Mouse (Mus musculus) spleen, postnatal 4 days (tissue): ENCODE measurements around the gene Gtpbp10.

Experiments
- DNase-seq, 2 experiments: peaks; one replicate each; pipeline ENCODE4 v3.0.0; 2022; ENCODE audit warnings: low spot score in 2 of 2

Gtpbp10 gene

GRCm38 (mm10) chr5:5559079-5559740, at the start of gene Gtpbp10:
Gtpbp10 (minus strand) TSS chr5:5559538.
- peak; percentile 87 to 94 for DNase-seq

DNA sequence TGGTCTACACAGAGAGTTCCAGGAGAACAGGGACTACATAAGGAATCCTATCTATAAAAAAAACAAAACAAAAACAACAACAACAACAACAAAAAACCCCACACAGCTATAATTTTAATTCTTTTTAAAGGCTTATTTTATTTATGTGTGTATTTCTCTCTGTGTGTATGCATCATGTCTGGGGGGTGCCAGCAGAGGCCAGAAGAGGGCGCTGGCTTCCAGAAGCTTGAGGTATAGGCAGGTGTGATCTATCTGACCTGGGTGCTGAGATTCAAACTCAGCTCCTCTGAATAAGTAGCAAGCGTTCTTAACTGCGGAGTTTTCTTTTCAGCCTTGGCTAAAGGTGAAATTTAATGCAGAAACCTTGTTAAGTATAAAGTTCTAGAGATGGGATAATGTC, 28.3 kb upstream of the Gtpbp10 start:
- no peak for DNase-seq

GRCm38 (mm10) chr5:5573749-5574317, 14.5 kb upstream of the Gtpbp10 start, which contains the start of gene Gm8773:
Gm8773 (plus strand) TSS chr5:5573799.
- no peak for DNase-seq

- DNase-seq: no peak
Measured at GRCm38 (mm10) chr5:5562435-5562834, 3.1 kb upstream of the Gtpbp10 start.

DNA sequence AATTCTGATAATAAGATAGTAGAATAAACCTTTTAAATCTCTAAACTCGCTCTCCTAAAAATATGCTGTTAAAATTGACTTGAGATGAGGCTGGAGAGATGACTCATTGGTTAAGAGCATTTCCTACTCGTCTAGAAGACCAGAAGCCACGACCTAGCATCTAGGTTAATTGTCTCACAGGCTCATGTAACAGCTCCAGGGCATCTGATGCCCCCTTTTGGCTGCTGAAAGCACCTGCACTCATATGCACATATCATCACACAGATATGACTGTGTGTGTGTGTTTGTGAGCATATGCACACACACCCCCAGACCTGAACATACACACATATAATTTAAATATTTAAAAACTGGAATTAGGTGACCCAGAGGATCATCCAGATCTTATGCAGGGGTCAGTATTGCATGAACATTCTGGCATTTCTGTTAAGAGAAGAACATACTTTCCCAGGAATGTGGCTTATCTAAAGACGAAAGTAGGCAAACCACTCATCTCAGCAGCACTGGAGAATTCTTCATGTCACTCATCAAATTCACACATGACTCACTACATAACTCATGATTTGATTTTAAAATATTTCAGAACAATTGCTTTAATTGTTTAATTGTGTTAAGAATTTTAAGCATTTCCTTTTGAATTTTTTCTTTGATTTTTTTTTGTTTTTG, 1.8 kb upstream of the Gtpbp10 start:
- no peak for DNase-seq

DNA sequence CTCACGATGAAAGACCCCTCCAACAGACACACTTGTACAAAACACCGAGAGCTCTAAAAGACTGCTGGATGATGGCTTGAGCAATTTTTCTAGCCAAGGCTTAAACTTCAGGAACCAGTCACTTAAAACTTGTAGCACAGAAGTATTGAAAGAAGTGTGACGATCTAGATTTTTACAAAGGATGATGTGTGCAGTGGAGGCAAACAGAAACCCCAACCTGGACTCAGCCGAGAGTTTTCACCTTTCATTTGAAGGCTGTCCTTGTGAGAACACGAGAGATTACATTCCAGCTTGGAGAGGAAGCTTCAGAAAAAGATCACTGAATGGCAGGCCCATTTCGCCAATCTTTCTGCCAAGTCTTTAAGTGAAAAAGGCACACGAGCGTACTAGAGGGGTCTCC, 460 bp upstream of the Gtpbp10 start:
- no peak for DNase-seq

GRCm38 (mm10) chr5:5551110-5551509, 8.2 kb downstream of the Gtpbp10 start:
- DNase-seq: no peak

GRCm38 (mm10) chr5:5540385-5540784, 19.0 kb downstream of the Gtpbp10 start:
- DNase-seq: no peak

DNA sequence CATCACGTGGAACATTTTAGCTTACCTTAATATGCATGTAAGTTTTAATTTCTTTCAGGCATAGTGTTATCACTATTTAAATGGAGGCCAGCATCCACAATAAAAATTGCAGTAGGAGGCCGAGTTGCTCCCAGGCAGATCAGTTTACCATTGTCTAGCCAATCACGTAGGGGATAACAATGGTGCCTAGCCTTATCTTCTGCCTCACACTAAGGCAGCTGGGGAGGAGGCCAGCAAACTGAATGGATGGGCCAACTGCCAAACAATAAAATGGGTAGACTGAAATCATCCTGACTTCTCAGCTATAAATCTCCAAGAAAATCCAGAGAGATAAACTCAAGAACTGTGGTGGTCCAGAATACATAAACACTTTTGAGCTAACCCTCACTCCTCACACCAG, 19.6 kb downstream of the Gtpbp10 start:
- DNase-seq: no peak

GRCm38 (mm10) chr5:5536131-5536530, 23.2 kb downstream of the Gtpbp10 start:
- DNase-seq: no peak

- no peak for DNase-seq
Measured at GRCm38 (mm10) chr5:5533656-5534420, 25.5 kb downstream of the Gtpbp10 start.

GRCm38 (mm10) chr5:5515411-5515810, 43.9 kb downstream of the Gtpbp10 start:
- DNase-seq: no peak

DNA sequence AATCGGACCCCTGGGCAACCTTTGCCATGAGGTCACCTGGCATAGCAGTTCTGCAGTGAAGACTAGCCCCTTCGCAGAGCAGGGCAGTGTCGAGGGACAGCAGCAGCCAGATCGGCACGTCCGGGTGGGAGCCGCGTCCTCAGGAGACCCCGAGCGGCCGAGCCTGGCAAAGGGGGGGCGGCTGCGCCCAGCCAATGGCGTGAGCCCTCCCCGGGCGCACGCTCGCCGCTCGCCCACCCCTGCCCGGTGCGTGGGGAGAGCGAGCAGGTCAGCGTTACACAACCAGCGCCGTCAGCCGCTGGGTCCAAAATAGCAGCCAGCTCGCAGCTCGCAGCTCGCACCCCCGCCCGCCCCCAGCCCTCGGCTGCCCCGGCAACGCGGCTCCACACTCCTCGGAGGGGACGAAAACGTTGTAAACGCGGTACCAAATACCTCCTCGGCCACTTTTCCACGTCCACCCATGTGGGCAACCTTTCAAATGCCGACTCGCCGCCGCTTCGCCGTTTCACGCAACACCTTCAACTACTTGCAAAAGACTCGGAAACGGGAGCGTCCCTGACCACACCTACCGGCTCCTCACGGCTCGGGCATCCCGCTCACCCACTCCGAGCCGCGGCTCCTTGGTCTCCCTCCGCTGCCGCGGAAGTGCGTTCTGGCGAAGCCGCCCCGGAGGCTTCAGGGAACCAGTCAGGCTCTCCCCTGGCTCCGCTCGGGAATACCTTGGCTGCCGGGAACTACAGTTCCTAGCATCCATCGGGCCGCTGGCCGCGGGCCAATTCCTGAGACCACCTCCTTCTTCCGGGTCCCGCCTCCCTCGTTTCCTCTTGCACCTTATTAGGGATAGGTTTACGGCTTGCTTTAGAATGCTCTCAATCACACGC, 44.9 kb downstream of the Gtpbp10 start, which contains the start of gene Cldn12:
Gene Cldn12, minus strand, starts transcription at position 763 of the 881 bp plus-strand sequence.
- DNase-seq: peak; percentile 64 to 79

- no peak for DNase-seq
Measured at GRCm38 (mm10) chr5:5511401-5511800, 47.9 kb downstream of the Gtpbp10 start.

DNA sequence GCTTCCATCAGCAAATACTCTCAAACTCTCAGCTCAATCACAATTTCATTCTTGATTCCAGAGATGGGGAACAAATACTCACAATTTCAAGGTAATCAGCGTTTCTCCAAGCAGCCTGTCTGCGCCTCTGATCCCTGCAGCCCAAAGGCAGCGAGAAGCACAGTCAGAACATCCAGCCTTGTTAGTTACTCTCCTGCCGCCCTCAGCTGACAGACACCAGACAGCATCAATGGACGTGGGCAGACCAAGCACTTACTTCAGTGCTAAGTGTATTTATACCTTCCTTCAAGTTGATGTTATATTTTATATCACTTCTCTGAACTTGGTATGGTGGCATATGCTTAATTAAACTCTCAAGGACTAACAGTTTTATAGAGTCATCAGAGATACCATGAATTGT, 48.3 kb downstream of the Gtpbp10 start:
- no peak for DNase-seq

DNA sequence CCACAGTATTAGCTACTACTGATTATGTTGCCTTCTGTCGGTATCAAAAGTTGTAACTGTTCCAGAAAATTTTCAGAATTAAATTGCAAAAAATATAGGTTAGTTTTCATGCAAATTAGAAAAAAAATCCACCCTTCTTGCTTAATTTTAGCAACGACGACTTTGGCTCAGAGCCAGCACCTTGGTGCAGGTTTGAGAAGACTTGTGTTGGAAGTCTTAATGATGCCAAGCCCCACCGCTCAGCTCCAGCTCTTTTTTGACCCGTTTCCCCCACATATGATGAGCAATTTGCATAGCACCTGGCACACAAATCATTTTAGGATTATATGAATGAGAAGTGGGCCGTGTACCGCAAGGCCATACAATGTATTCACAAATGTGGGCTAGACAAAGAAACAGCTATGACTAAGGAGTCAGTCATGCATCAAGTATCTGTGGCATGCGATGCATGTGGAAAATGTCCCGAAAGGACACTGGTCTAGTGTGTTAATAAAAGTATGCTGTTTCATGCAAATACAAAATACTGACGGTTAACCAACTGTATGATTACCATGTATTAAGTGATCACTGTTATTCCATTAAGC, 48.9 kb downstream of the Gtpbp10 start:
- DNase-seq: no peak

GRCm38 (mm10) chr5:5508231-5508630, 51.1 kb downstream of the Gtpbp10 start:
- DNase-seq: no peak

- DNase-seq: peak in 1 of 2 experiments; percentile 21
Measured at GRCm38 (mm10) chr5:5507701-5508225, 51.6 kb downstream of the Gtpbp10 start.

DNA sequence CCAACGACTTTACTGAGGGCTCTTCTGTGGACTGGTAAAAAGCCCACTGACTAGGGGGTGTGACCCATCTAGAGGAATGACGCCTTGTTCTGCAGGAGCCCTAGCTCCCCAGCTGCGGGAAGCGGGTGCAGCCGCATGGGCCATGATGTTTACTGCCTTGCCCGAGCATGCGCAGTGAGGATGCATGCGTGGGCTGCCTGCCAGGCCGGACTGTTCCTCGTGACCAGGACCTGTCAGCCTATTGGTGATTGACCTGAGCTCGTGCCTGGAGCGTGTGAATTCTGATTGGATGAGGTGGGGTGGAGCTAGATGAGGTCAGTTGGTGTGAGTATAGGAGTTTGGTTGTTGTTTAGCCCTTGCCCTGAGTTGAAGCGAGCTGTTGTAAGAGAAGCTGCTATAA, 54.9 kb downstream of the Gtpbp10 start:
- no peak for DNase-seq

DNA sequence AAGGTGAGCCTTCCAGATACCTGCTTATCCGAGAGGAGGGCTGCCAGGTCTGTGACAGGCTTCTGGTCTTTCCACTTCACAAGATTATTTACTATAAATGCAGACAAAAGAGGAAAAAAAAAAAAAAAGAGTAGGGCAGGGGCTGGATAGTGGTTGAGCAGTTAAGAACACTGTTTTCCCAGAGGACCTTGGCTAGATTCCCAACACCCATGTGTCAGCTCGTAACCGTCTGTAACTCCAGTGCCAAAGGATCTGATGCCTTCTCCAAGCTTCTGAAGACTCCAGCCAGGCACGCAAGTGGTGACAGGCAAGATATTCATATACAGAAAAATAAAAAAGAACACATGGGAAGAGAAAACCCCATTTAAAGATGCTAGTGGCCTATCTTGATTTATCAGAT, 56.0 kb downstream of the Gtpbp10 start:
- DNase-seq: no peak

GRCm38 (mm10) chr5:5501583-5501982, 57.8 kb downstream of the Gtpbp10 start:
- DNase-seq: no peak
